Mouse (Mus musculus): Measurements from ENCODE around the gene Siah1b. TPM values are rescaled to one million over a fixed set of nuclear protein-coding genes. Genes with fewer than 3 reads are reported as not detected.

Siah1b gene
- polyA plus RNA-seq, 1 experiment from 2014 or later, result 33.4 TPM

Other genes with a start within 250 kb of the Siah1b start
- 51.9 and 58.5 TPM in 2 replicates for gene Ap1s2, start 167.5 kb downstream of the Siah1b start, polyA plus RNA-seq (2016; fragmentation: Nextera tagmentation; extraction: Ambion mirVana)
- gene Zrsr2, start 117.8 kb downstream of the Siah1b start, polyA plus RNA-seq (2016; fragmentation: Nextera tagmentation; extraction: Ambion mirVana), result 72.2 and 72.6 TPM in 2 replicates
- 0.27 TPM in 2 replicates for gene Car5b, start 48.5 kb downstream of the Siah1b start, polyA plus RNA-seq (2016; fragmentation: Nextera tagmentation; extraction: Ambion mirVana)
- gene Cltrn, start 12.3 kb upstream of the Siah1b start, polyA plus RNA-seq (2016; fragmentation: Nextera tagmentation; extraction: Ambion mirVana), result 0.30 and 0.50 TPM in 2 replicates
- 0.13 and 0.19 TPM in 2 replicates for gene Ace2, start 62.8 kb upstream of the Siah1b start, polyA plus RNA-seq (2016; fragmentation: Nextera tagmentation; extraction: Ambion mirVana)
- gene Bmx, start 181.7 kb upstream of the Siah1b start, polyA plus RNA-seq (2016; fragmentation: Nextera tagmentation; extraction: Ambion mirVana), result 0.25 and 0.60 TPM in 2 replicates
- gene Pir, start 192.9 kb upstream of the Siah1b start, polyA plus RNA-seq (2016; fragmentation: Nextera tagmentation; extraction: Ambion mirVana), result 4.3 and 6.5 TPM in 2 replicates